Mouse (Mus musculus) limb, embryonic 11.5 days (tissue): Measurements from ENCODE around the gene Selenoh. TPM values are rescaled to one million over a fixed set of nuclear protein-coding genes. Genes with fewer than 3 reads are reported as not detected.
A peak's percentile ranks its signal among the peaks of the same experiment; 100 is the strongest.

Experiments used
- ATAC-seq: fragments of 200-750 bp; cut with Nextera tagmentation; 2 replicates; pipeline ENCODE4 v1.8.0; 2017; ENCODE audit warnings: low read depth; ENCODE audit not compliant: insufficient number of reproducible peaks, low FRiP score, low TSS enrichment
- DNase-seq: peaks from one replicate; pipeline ENCODE4 v3.0.0-alpha.2; 2015; ENCODE audit warnings: low spot score
- H3K27ac ChIP-seq: fragments of 300-500 bp; sonication (generic); replicated peaks from 2 replicates; pipeline ENCODE4 v1.5.1; 2014; ENCODE audit warnings: low read depth, mild to moderate bottlenecking, low read length
- H3K27me3 ChIP-seq: fragments of 300-500 bp; sonication (generic); 2 replicates; pipeline ENCODE4 v1.6.1; 2014; ENCODE audit warnings: mild to moderate bottlenecking, low read length, mixed read lengths; ENCODE audit not compliant: control insufficient read depth, insufficient read depth
- H3K36me3 ChIP-seq: fragments of 300-500 bp; sonication (generic); 2 replicates; pipeline ENCODE4 v1.6.1; 2014; ENCODE audit warnings: mild to moderate bottlenecking, low read length, moderate library complexity, mixed read lengths; ENCODE audit not compliant: control insufficient read depth, insufficient read depth
- H3K4me1 ChIP-seq: fragments of 300-500 bp; sonication (generic); 2 replicates; pipeline ENCODE4 v1.6.1; 2014; ENCODE audit warnings: low read length, mixed read lengths; ENCODE audit not compliant: control insufficient read depth, insufficient read depth
- H3K4me2 ChIP-seq: fragments of 300-500 bp; sonication (generic); 2 replicates; pipeline ENCODE4 v1.6.1; 2014; ENCODE audit warnings: low read depth, mild to moderate bottlenecking, moderate library complexity; ENCODE audit not compliant: severe bottlenecking
- H3K4me3 ChIP-seq: fragments of 300-500 bp; sonication (generic); 2 replicates; pipeline ENCODE4 v1.5.1; 2014; ENCODE audit warnings: low read depth, low read length
- H3K9ac ChIP-seq: fragments of 300-500 bp; sonication (generic); 2 replicates; pipeline ENCODE4 v1.6.1; 2014; ENCODE audit warnings: mild to moderate bottlenecking, low read length
- H3K9me3 ChIP-seq: fragments of 300-500 bp; sonication (generic); 2 replicates; pipeline ENCODE4 v1.6.1; 2016; ENCODE audit warnings: low read length; ENCODE audit not compliant: control insufficient read depth
- WGBS: fragments of 180-500 bp; shearing (Covaris S2); extraction: QIAGEN DNeasy Blood & Tissue Kit; methylation state at CpG from one replicate; pipeline ENCODE4 v1.1.7; 2014; 5-methylcytosine and 5-hydroxymethylcytosine counted together
- polyA plus RNA-seq: library from polyadenylated mRNA; unstranded; fragments of >200 nt; fragmentation: Nextera tagmentation; extraction: Ambion mirVana; gene quantifications from 2 replicates; pipeline ENCODE4 v1.2.1, GENCODE M21; 2014

Selenoh gene
- polyA plus RNA-seq, 1 experiment from 2014 or later, result 509 TPM

GRCm38 (mm10) chr2:84660253-84660652 is 10.3 kb downstream of the Selenoh start:
- no peaks in the 10 kb centered on the region for H3K27me3 ChIP-seq
- no peaks in the 10 kb centered on the region for H3K36me3 ChIP-seq
- no peak overlapping the region for H3K4me3 ChIP-seq
- no peaks in the 10 kb centered on the region for H3K9me3 ChIP-seq
- H3K4me2 ChIP-seq, result no peak overlapping the region
- DNase-seq (no peak), ATAC-seq (no peak)
- no peaks in the 10 kb centered on the region for H3K4me1 ChIP-seq
- no peak overlapping the region for H3K9ac ChIP-seq
- WGBS, result 69% methylated on average over 3 of the region's 3 CpGs
- H3K27ac ChIP-seq, result no peak overlapping the region

GRCm38 (mm10) chr2:84658806-84659205 is 11.8 kb downstream of the Selenoh start, which contains the start of gene Btbd18:
TSS of gene Btbd18 (plus strand) at chr2:84659079.
- no peaks in the 10 kb centered on the region for H3K27me3 ChIP-seq
- H3K4me3 ChIP-seq, result no peak within 1 kb of the TSS
- ATAC-seq (no peak), DNase-seq (no peak)
- no peaks in the 10 kb centered on the region for H3K36me3 ChIP-seq
- 94% methylated on average over 32 of the region's 32 CpGs for whole genome bisulfite sequencing
- no peak within 1 kb of the TSS for H3K4me2 ChIP-seq
- H3K4me1 ChIP-seq, result no peaks in the 10 kb centered on the region
- no peaks in the 10 kb centered on the region for H3K9me3 ChIP-seq
- H3K27ac ChIP-seq, result no peak within 1 kb of the TSS
- no peak within 1 kb of the TSS for H3K9ac ChIP-seq

GRCm38 (mm10) chr2:84655864-84656263 is 14.7 kb downstream of the Selenoh start:
- H3K36me3 ChIP-seq, result no peaks in the 10 kb centered on the region
- no peaks in the 10 kb centered on the region for H3K27me3 ChIP-seq
- no peaks in the 10 kb centered on the region for H3K4me1 ChIP-seq
- ATAC-seq (no peak), DNase-seq (no peak)
- 81% methylated on average over 1 of the region's 1 CpGs for WGBS
- H3K27ac ChIP-seq, result no peak overlapping the region
- H3K9ac ChIP-seq, result no peak overlapping the region
- H3K9me3 ChIP-seq, result no peaks in the 10 kb centered on the region
- H3K4me3 ChIP-seq, result no peak overlapping the region
- H3K4me2 ChIP-seq, result no peak overlapping the region

GRCm38 (mm10) chr2:84653354-84653753 is 17.2 kb downstream of the Selenoh start:
- Histone ChIP-seq H3K36me3 (no peaks in the 10 kb centered on the region), H3K9me3 (no peaks in the 10 kb centered on the region), H3K9ac (no peak overlapping the region), H3K4me3 (no peak overlapping the region), H3K27me3 (no peaks in the 10 kb centered on the region), H3K4me2 (no peak overlapping the region), H3K4me1 (no peaks in the 10 kb centered on the region), H3K27ac (no peak overlapping the region)
- no peak for DNase-seq
- no peak for ATAC-seq

GRCm38 (mm10) chr2:84650464-84651195 is 19.9 kb downstream of the Selenoh start, which contains the start of gene Ctnnd1:
TSS of gene Ctnnd1 (minus strand) at chr2:84650765.
- peak; percentile 82 for DNase-seq
- Histone ChIP-seq H3K9ac (peak within 1 kb of the TSS; percentile 82), H3K4me3 (peak within 1 kb of the TSS; percentile 67), H3K27ac (peak within 1 kb of the TSS; percentile 81), H3K36me3 (no peaks in the 10 kb centered on the region), H3K27me3 (no peaks in the 10 kb centered on the region), H3K4me2 (peak within 1 kb of the TSS; percentile 49), H3K4me1 (no peaks in the 10 kb centered on the region), H3K9me3 (no peaks in the 10 kb centered on the region)
- whole genome bisulfite sequencing, result under 1% methylated on average over 15 of the region's 15 CpGs
- peak; percentile 96 for ATAC-seq

- Histone ChIP-seq H3K4me2 (peak overlapping the region; percentile 39), H3K27me3 (no peaks in the 10 kb centered on the region), H3K4me1 (no peaks in the 10 kb centered on the region), H3K9ac (peak overlapping the region; percentile 61), H3K4me3 (peak overlapping the region; percentile 67), H3K36me3 (no peaks in the 10 kb centered on the region), H3K9me3 (no peaks in the 10 kb centered on the region), H3K27ac (no peak overlapping the region)
- ATAC-seq, result no peak
- peak; percentile 51 for DNase-seq
- under 1% methylated on average over 10 of the region's 10 CpGs for WGBS
Measured at GRCm38 (mm10) chr2:84649674-84650073, 20.9 kb downstream of the Selenoh start.

GRCm38 (mm10) chr2:84648369-84648768 is 22.2 kb downstream of the Selenoh start:
- no peaks in the 10 kb centered on the region for H3K9me3 ChIP-seq
- H3K9ac ChIP-seq, result no peak overlapping the region
- DNase-seq (no peak), ATAC-seq (no peak)
- no peak overlapping the region for H3K4me3 ChIP-seq
- H3K4me1 ChIP-seq, result no peaks in the 10 kb centered on the region
- 54% methylated on average over 6 of the region's 6 CpGs for WGBS
- H3K27me3 ChIP-seq, result no peaks in the 10 kb centered on the region
- no peaks in the 10 kb centered on the region for H3K36me3 ChIP-seq
- no peak overlapping the region for H3K27ac ChIP-seq
- peak overlapping the region; percentile 34 for H3K4me2 ChIP-seq

GRCm38 (mm10) chr2:84647051-84647568 is 23.5 kb downstream of the Selenoh start:
- 95% methylated on average over 6 of the region's 6 CpGs for WGBS
- no peak for ATAC-seq

More at GRCm38 (mm10) chr2:84647051-84647568, 23.5 kb downstream of the Selenoh start:
- H3K4me3 ChIP-seq, result no peak overlapping the region
- H3K4me2 ChIP-seq, result no peak overlapping the region
- DNase-seq, result no peak
- no peaks in the 10 kb centered on the region for H3K27me3 ChIP-seq
- no peak overlapping the region for H3K9ac ChIP-seq
- no peaks in the 10 kb centered on the region for H3K4me1 ChIP-seq
- H3K36me3 ChIP-seq, result no peaks in the 10 kb centered on the region
- H3K27ac ChIP-seq, result no peak overlapping the region
- H3K9me3 ChIP-seq, result no peaks in the 10 kb centered on the region
